Mouse (Mus musculus) kidney, adult 2 months (tissue): ENCODE measurements around the gene Mpp3.

Experiments used
- CTCF ChIP-seq: fragments of 200-500 bp; conservative IDR thresholded peaks from 2 replicates; pipeline ENCODE4 v1.5.1; 2011; ENCODE audit warnings: low read depth, mild to moderate bottlenecking, control low read depth, low read length, moderate library complexity, mixed read lengths; ENCODE audit not compliant: insufficient read depth, insufficient read length
- POLR2A ChIP-seq: fragments of 200-500 bp; IDR thresholded peaks from one replicate; pipeline ENCODE4 v1.6.1; 2011; ENCODE audit warnings: low read depth, low read length, control low read depth

- TF ChIP-seq POLR2A: no peak
- TF ChIP-seq CTCF: no peak
Observed at GRCm38 (mm10) chr11:102027361-102028017, 772 bp downstream of the Mpp3 start.
